Mouse (Mus musculus) forebrain, embryonic 16.5 days (tissue): ENCODE measurements around the gene Jade1. TPM values are rescaled to one million over a fixed set of nuclear protein-coding genes. Genes with fewer than 3 reads are reported as not detected.
A peak's percentile ranks its signal among the peaks of the same experiment; 100 is the strongest.

ENCODE experiments used
- ATAC-seq: fragments of 200-750 bp; cut with Nextera tagmentation; 2 replicates; pipeline ENCODE4 v1.8.0; 2017; ENCODE audit warnings: mild to moderate bottlenecking, moderate library complexity
- H3K27ac ChIP-seq: fragments of 300-500 bp; sonication (generic); 2 replicates; pipeline ENCODE4 v1.5.1; 2014; ENCODE audit warnings: low read length, control low read depth
- H3K27me3 ChIP-seq: fragments of 300-500 bp; sonication (generic); replicated peaks from 2 replicates; pipeline ENCODE4 v1.6.1; 2014; ENCODE audit warnings: low read length; ENCODE audit not compliant: control insufficient read depth, insufficient read depth
- H3K36me3 ChIP-seq: fragments of 300-500 bp; sonication (generic); 2 replicates; pipeline ENCODE4 v1.6.1; 2014; ENCODE audit not compliant: control insufficient read depth, insufficient read depth
- H3K4me1 ChIP-seq: fragments of 300-500 bp; sonication (generic); replicated peaks from 2 replicates; pipeline ENCODE4 v1.6.1; 2014; ENCODE audit warnings: low read length; ENCODE audit not compliant: control insufficient read depth, insufficient read depth
- H3K4me2 ChIP-seq: fragments of 300-500 bp; sonication (generic); 2 replicates; pipeline ENCODE4 v1.6.1; 2014; ENCODE audit warnings: mild to moderate bottlenecking, low read length, control low read depth
- H3K4me3 ChIP-seq: fragments of 300-500 bp; sonication (generic); replicated peaks from 2 replicates; pipeline ENCODE4 v1.5.1; 2014; ENCODE audit warnings: mild to moderate bottlenecking, low read length, control low read depth
- H3K9ac ChIP-seq: fragments of 300-500 bp; sonication (generic); replicated peaks from 2 replicates; pipeline ENCODE4 v1.6.1; 2014; ENCODE audit warnings: low read depth, low read length, control low read depth
- H3K9me3 ChIP-seq: fragments of 300-500 bp; sonication (generic); 2 replicates; pipeline ENCODE4 v1.6.1; 2016; ENCODE audit warnings: low read length; ENCODE audit not compliant: control insufficient read depth
- WGBS: fragments of 180-500 bp; shearing (Covaris S2); extraction: QIAGEN DNeasy Blood & Tissue Kit; methylation state at CpG from one replicate; pipeline ENCODE4 v1.1.7; 2014; 5-methylcytosine and 5-hydroxymethylcytosine counted together
- polyA plus RNA-seq: library from polyadenylated mRNA; unstranded; fragments of >200 nt; fragmentation: Nextera tagmentation; extraction: Ambion mirVana; gene quantifications from 2 replicates; pipeline ENCODE4 v1.2.1, GENCODE M21; 2015

The Jade1 gene
- polyA plus RNA-seq, 1 experiment from 2014 or later = 20.7 TPM

DNA sequence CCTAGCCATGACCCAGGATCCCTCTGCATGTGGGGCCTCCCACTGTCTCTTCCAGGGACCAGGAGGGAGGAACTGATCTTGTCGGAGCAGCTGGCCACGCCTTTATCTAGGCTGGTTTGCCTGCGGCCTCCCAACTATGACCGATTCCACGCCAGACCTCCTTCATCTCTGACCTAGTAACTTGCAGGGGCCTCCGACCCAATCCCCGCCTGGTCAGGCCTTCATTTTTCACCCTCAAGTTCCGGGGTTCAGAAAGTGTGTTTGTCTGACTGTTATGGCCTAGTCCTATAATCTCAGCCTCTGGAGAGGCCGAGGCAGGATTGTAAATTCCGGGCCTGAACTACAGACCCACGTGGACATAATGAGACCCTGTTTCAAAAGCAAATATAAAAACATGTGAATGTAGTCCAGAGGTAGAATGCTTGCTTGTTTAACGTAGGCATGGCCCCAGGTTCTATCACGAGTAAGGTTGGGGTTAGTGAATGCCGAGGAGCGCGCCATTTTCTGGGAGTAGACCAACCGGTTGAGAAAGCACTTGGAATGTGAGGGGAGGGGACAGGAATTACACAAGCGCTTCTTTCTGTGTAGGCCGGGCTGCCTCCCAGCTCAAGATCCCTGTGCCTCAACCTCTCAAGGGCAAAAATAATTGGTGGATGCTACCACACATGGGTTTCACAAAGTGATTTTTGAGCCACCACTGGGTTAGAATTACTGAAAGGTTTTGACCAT is 1.9 kb downstream of the Jade1 start:
- 93% methylated on average over 19 of the region's 19 CpGs for WGBS
- no peak for ATAC-seq

DNA sequence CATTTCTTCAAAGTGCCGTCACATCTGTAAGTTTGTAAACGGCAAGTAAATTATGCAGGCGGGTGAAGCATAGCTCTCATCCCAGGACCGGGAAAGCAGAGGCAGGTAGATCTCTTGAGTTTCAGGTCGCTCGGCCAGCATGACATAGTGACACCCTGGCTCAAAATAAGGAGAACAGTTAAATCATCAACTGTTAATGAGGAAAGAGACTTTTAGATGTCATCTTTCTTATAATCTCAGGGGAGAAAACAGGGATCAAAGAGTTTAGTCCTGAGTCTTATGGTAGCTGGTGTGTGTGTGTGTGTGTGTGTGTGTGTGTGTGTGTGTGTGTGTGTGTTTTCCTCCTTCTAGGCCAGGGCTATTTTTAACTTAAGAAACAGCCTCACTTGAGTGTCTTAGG is 5.0 kb downstream of the Jade1 start:
- no peak overlapping the region for H3K4me2 ChIP-seq
- H3K9ac ChIP-seq = no peak overlapping the region
- H3K36me3 ChIP-seq = no peaks in the 10 kb centered on the region
- H3K4me3 ChIP-seq = no peak overlapping the region
- no peaks in the 10 kb centered on the region for H3K9me3 ChIP-seq
- H3K4me1 ChIP-seq = peaks cover 5% of the 10 kb centered on the region; the same call in 1 of the 2 replicates
- no peak for ATAC-seq
- H3K27ac ChIP-seq = no peak overlapping the region
- WGBS = 94% methylated on average over 6 of the region's 6 CpGs
- H3K27me3 ChIP-seq = no peaks in the 10 kb centered on the region

More for the DNA sequence above, 1.9 kb downstream of the Jade1 start:
- Histone ChIP-seq H3K27me3 (no peaks in the 10 kb centered on the region), H3K27ac (no peak overlapping the region), H3K36me3 (no peaks in the 10 kb centered on the region), H3K4me2 (no peak overlapping the region), H3K4me1 (no peaks in the 10 kb centered on the region), H3K9me3 (no peaks in the 10 kb centered on the region), H3K9ac (no peak overlapping the region), H3K4me3 (no peak overlapping the region)

DNA sequence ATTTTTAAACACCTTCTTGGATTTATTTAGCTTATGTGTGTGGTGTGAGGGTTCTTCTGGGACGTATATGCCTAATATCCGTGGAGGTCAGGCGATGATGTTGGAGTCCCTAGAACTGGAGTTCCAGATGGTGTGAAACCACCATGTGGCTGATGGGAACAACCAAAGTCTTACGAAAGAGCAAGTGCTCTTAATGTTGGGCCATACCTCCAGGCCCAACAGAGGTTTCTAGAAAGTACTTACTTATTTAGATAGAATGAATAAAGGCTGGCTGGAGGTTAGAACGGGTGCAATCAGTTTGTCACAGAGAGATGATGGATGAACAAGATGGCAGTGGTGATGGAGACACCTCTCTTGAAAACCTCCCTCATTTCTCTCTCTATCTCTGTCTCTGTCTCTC is 6.3 kb downstream of the Jade1 start:
- Histone ChIP-seq H3K4me3 (no peak overlapping the region), H3K9me3 (no peaks in the 10 kb centered on the region), H3K27me3 (no peaks in the 10 kb centered on the region), H3K9ac (no peak overlapping the region), H3K36me3 (no peaks in the 10 kb centered on the region), H3K4me1 (peaks cover 11% of the 10 kb centered on the region), H3K4me2 (no peak overlapping the region), H3K27ac (no peak overlapping the region)
- WGBS = 92% methylated on average over 5 of the region's 5 CpGs
- ATAC-seq = no peak

DNA sequence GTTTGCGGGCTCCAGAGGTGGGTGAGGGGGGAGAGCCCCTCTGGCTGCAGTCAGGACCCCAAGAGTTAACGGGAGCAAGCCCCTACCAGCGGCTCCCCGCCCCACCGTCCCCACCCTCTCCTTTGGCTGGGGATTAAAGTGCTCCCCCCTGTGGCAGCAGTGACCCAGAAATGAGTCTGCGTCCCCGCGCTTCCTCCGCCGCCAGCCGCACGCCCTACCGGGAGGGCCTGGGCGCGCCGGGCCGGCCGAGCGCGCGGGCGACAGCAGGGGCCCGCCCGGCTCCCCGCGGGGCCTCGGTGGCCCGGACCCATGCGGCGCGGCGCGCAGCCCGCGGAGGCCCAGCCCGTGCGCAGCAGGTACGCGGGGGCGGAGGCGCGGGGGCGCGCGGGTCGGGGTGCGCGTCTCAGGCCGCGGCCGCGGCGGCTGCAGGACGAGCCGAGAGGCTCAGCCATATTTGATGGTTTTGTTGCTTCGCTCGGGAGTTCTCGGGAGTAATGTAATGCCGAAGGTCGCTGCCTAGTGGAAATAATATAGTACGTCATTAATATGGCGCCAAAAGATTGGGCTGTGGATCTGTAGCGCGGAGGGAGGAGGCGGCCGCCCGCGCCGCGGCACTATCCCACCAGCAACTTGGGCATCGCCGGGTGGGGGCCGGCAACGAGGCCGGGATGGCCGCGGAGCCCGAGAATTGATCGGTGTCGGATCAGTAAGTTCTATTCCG is 7.8 kb downstream of the Jade1 start:
- H3K27me3 ChIP-seq = no peaks in the 10 kb centered on the region
- no peaks in the 10 kb centered on the region for H3K36me3 ChIP-seq
- peak overlapping the region; percentile 98 for H3K27ac ChIP-seq
- H3K9ac ChIP-seq = peak overlapping the region; percentile 94
- peak overlapping the region; percentile 84 for H3K4me3 ChIP-seq
- peak; percentile 61 for ATAC-seq
- no peaks in the 10 kb centered on the region for H3K9me3 ChIP-seq
- WGBS = 0% methylated on average over 40 of the region's 81 CpGs
- peak overlapping the region; percentile 77 for H3K4me2 ChIP-seq
- H3K4me1 ChIP-seq = peaks cover 11% of the 10 kb centered on the region

DNA sequence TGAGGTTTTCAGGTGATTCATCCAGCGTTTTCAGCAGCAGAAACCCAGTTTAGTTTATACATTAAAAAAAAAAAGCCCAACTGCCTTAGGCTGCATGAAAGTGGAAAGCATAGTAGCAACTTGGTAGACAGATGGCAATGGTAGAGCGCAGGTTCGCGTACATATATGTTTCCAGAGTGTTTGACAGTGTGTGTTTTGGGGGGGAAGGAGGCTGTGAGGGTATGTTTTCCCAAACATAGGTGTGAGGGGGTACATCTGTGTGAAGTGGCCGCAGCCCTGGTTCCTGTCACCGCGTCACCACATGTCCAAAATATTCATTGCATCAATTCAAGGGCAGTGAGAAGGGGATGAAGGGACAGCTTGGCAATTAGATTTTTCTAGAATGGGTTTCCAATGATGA is 8.5 kb downstream of the Jade1 start:
- peak overlapping the region; percentile 77 for H3K4me2 ChIP-seq
- H3K27me3 ChIP-seq = no peaks in the 10 kb centered on the region
- H3K4me1 ChIP-seq = peaks cover 11% of the 10 kb centered on the region
- H3K9ac ChIP-seq = peak overlapping the region; percentile 94
- no peak for ATAC-seq
- H3K9me3 ChIP-seq = no peaks in the 10 kb centered on the region
- no peaks in the 10 kb centered on the region for H3K36me3 ChIP-seq
- WGBS = 0% methylated on average over 7 of the region's 7 CpGs
- H3K4me3 ChIP-seq = peak overlapping the region; percentile 84
- peak overlapping the region; percentile 98 for H3K27ac ChIP-seq

DNA sequence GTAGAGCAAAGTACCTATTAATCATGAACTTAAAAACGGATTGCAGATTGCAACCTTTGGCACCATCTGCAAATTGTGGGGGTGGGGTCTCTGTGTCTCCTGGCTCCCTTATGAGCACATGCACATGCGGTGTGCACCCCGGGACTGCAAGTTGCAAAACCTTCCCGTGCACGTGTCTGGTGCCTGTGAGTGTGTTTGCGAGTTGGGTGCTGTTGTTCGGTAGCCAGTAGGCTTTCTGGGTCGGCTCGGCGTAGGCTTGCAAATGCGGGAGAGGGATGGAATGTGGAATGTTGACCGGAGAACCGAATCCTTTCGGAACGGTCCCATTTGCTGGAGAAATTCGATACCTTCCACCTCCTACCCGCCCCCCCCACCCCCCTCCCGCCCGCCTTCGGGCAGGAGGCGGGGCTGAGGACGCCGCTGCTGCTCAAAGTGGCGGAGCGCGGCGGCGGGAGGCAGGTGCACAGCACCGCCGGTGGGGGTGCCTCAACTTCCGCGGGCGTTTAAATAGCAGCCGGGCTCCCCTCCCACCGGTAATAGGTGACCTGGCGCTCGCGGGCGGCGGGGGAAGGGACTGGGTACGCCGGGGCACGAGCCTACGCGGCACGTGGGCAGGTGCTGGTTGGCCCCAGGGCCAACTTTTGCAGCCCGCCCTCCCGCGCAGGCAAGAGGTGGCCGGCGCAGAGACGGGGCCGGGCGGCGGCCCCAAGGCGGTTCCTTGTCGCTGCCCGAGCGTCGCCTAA is 9.1 kb downstream of the Jade1 start:
- H3K27me3 ChIP-seq = no peaks in the 10 kb centered on the region
- H3K9ac ChIP-seq = peak overlapping the region; percentile 94
- peak overlapping the region; percentile 98 for H3K27ac ChIP-seq
- peaks cover 11% of the 10 kb centered on the region for H3K4me1 ChIP-seq
- WGBS = under 1% methylated on average over 50 of the region's 60 CpGs
- ATAC-seq = peak; percentile 41
- no peaks in the 10 kb centered on the region for H3K9me3 ChIP-seq
- peak overlapping the region; percentile 84 for H3K4me3 ChIP-seq
- H3K4me2 ChIP-seq = peak overlapping the region; percentile 77
- no peaks in the 10 kb centered on the region for H3K36me3 ChIP-seq

DNA sequence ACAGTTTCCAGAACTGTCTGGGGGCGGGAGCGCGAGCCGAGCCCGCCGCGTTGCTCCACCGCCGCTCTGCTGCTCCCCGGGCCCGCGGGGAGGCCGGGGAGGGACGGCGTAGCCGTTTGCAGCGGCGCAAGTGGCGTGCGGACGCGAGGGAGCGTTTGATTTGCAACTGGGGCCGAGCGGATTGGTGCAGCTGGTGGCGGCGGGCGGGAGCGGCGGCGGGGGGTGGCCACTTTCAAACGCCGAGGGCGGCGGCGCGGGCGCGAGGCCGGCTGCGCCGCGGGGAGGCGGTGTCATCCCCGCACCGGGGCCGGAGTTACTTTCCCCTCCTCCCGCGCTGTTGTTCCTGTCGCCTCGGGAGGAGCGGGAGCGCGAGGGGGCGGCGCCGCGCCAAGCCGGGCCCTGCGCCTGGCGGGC is 9.9 kb downstream of the Jade1 start:
- H3K9me3 ChIP-seq = no peaks in the 10 kb centered on the region
- H3K4me3 ChIP-seq = peak overlapping the region; percentile 84
- under 1% methylated on average over 42 of the region's 61 CpGs for WGBS
- H3K9ac ChIP-seq = peak overlapping the region; percentile 94
- H3K4me2 ChIP-seq = peak overlapping the region; percentile 77
- peak; percentile 73 for ATAC-seq
- peaks cover 11% of the 10 kb centered on the region for H3K4me1 ChIP-seq
- no peaks in the 10 kb centered on the region for H3K36me3 ChIP-seq
- peak overlapping the region; percentile 98 for H3K27ac ChIP-seq
- H3K27me3 ChIP-seq = no peaks in the 10 kb centered on the region

DNA sequence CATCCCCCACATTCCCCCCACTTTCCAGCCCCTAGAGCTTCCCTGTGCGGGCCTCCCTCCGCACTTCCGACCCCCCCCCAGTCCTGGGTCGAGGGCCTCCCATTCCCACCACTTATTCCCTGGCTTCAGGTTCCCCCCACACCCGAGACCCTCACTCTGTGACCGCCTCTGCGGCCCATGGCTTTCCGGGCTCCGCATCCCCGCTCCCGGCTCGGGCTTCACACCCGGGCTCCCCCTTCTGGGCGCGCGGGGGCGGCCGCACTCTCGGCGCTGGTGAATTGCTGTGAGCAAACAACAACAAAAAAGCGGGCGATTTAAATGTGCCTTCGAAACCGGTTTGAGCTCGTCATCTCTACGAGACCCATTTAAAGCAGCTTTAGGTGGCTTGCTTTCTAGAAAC is 10.4 kb downstream of the Jade1 start:
- Histone ChIP-seq H3K4me3 (peak overlapping the region; percentile 84), H3K4me2 (peak overlapping the region; percentile 77), H3K27me3 (no peaks in the 10 kb centered on the region), H3K4me1 (peaks cover 11% of the 10 kb centered on the region), H3K9me3 (no peaks in the 10 kb centered on the region), H3K36me3 (no peaks in the 10 kb centered on the region), H3K27ac (peak overlapping the region; percentile 98), H3K9ac (peak overlapping the region; percentile 94)
- ATAC-seq = peak; percentile 67
- under 1% methylated on average over 26 of the region's 26 CpGs for WGBS

DNA sequence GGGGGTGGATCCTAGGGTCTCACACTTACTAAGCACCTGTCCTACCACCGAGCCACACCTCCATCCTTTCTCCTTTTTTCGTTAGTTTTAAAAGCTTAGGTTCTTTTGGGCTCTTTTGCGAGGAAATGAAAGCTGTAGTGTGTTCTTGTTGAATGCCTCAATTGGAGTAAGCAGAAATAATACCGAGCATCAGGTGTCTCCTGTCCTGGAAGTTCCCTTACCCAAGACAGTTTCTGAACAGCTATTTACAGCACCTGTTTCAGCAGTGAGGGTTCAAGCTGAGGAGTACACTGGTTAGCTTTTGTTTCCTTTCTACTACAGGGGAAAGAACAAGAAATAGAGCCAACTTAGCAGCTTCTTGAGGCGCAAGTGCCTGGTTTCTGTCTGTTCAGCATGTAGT is 14.4 kb downstream of the Jade1 start:
- no peak overlapping the region for H3K27ac ChIP-seq
- ATAC-seq = no peak
- H3K36me3 ChIP-seq = no peaks in the 10 kb centered on the region
- no peaks in the 10 kb centered on the region for H3K9me3 ChIP-seq
- 69% methylated on average over 5 of the region's 5 CpGs for WGBS
- no peaks in the 10 kb centered on the region for H3K27me3 ChIP-seq
- H3K9ac ChIP-seq = no peak overlapping the region
- peaks cover 18% of the 10 kb centered on the region for H3K4me1 ChIP-seq
- H3K4me3 ChIP-seq = no peak overlapping the region
- H3K4me2 ChIP-seq = no peak overlapping the region
